Mouse (Mus musculus) stomach, embryonic 15.5 days (tissue): ENCODE measurements around the gene Mylk4. TPM values are rescaled to one million over a fixed set of nuclear protein-coding genes. Genes with fewer than 3 reads are reported as not detected.

Experiments used
- ATAC-seq: fragments of 200-750 bp; cut with Nextera tagmentation; 2 replicates; pipeline ENCODE4 v1.8.0; 2017; ENCODE audit warnings: low read depth, moderate number of reproducible peaks, moderate TSS enrichment; ENCODE audit not compliant: insufficient read depth, low FRiP score
- H3K27ac ChIP-seq: fragments of 300-500 bp; sonication (generic); 2 replicates; pipeline ENCODE4 v1.5.1; 2015; ENCODE audit warnings: mild to moderate bottlenecking, inconsistent platforms
- H3K27me3 ChIP-seq: fragments of 300-500 bp; sonication (generic); replicated peaks from 2 replicates; pipeline ENCODE4 v1.6.1; 2015; ENCODE audit warnings: inconsistent platforms
- H3K36me3 ChIP-seq: fragments of 300-500 bp; sonication (generic); 2 replicates; pipeline ENCODE4 v1.6.1; 2015; ENCODE audit warnings: inconsistent platforms
- H3K4me1 ChIP-seq: fragments of 300-500 bp; sonication (generic); 2 replicates; pipeline ENCODE4 v1.6.1; 2015; ENCODE audit warnings: inconsistent platforms
- H3K4me2 ChIP-seq: fragments of 300-500 bp; sonication (generic); 2 replicates; pipeline ENCODE4 v1.6.1; 2015; ENCODE audit warnings: mild to moderate bottlenecking, inconsistent platforms
- H3K4me3 ChIP-seq: fragments of 300-500 bp; sonication (generic); replicated peaks from 2 replicates; pipeline ENCODE4 v1.5.1; 2015; ENCODE audit warnings: inconsistent platforms
- H3K9ac ChIP-seq: fragments of 300-500 bp; sonication (generic); 2 replicates; pipeline ENCODE4 v1.6.1; 2015; ENCODE audit warnings: inconsistent platforms
- H3K9me3 ChIP-seq: fragments of 300-500 bp; sonication (generic); 2 replicates; pipeline ENCODE4 v1.6.1; 2016; ENCODE audit warnings: inconsistent platforms
- WGBS: fragments of 180-500 bp; shearing (Covaris S2); methylation state at CpG from one replicate; pipeline ENCODE4 v1.1.7; 2015; 5-methylcytosine and 5-hydroxymethylcytosine counted together
- polyA plus RNA-seq: library from polyadenylated mRNA; unstranded; fragments of >200 nt; fragmentation: Nextera tagmentation; extraction: Ambion mirVana; gene quantifications from 2 replicates; pipeline ENCODE4 v1.2.1, GENCODE M21; 2015

Gene Mylk4
- polyA plus RNA-seq, 1 experiment from 2014 or later: 0.24 TPM

DNA sequence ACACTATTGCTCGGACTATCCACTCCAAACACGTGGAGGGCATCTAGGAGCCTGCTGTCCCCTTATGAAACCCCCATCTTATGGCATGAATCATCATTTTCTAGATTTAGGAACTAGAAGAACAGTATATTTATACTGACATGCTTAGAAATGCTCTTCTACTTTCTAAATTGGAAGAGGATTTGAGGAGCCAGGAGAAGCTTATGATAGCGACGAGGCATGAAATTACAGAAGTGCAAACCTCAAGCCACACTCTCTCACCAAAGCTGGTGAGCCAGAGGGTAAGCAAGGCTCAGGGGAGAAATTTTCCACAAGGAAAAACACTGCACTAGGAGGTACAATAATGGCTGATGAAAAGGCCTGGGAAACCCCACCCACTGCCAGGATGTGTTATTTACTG is 6.0 kb upstream of the Mylk4 start:
- no peak overlapping the region for H3K4me3 ChIP-seq
- ATAC-seq: no peak
- no peaks in the 10 kb centered on the region for H3K4me1 ChIP-seq
- H3K9ac ChIP-seq: no peak overlapping the region
- no peaks in the 10 kb centered on the region for H3K27me3 ChIP-seq
- no peak overlapping the region for H3K27ac ChIP-seq
- H3K9me3 ChIP-seq: no peaks in the 10 kb centered on the region
- H3K4me2 ChIP-seq: no peak overlapping the region
- no peaks in the 10 kb centered on the region for H3K36me3 ChIP-seq
- WGBS: 77% methylated on average over 4 of the region's 4 CpGs

GRCm38 (mm10) chr13:32787584-32787983 is 3.8 kb upstream of the Mylk4 start:
- Histone ChIP-seq H3K36me3 (no peaks in the 10 kb centered on the region), H3K9ac (no peak overlapping the region), H3K4me1 (no peaks in the 10 kb centered on the region), H3K27ac (no peak overlapping the region), H3K27me3 (no peaks in the 10 kb centered on the region), H3K9me3 (no peaks in the 10 kb centered on the region), H3K4me2 (no peak overlapping the region), H3K4me3 (no peak overlapping the region)
- no peak for ATAC-seq
- 60% methylated on average over 2 of the region's 2 CpGs for WGBS

- no peak overlapping the region for H3K4me2 ChIP-seq
- no peaks in the 10 kb centered on the region for H3K27me3 ChIP-seq
- no peak overlapping the region for H3K4me3 ChIP-seq
- H3K4me1 ChIP-seq: no peaks in the 10 kb centered on the region
- no peak for ATAC-seq
- H3K9me3 ChIP-seq: no peaks in the 10 kb centered on the region
- H3K27ac ChIP-seq: no peak overlapping the region
- 49% methylated on average over 5 of the region's 5 CpGs for WGBS
- H3K36me3 ChIP-seq: no peaks in the 10 kb centered on the region
- H3K9ac ChIP-seq: no peak overlapping the region
Observed at GRCm38 (mm10) chr13:32783055-32783454, 699 bp downstream of the Mylk4 start.

- Histone ChIP-seq H3K4me1 (no peaks in the 10 kb centered on the region), H3K36me3 (no peaks in the 10 kb centered on the region), H3K9me3 (no peaks in the 10 kb centered on the region), H3K4me3 (no peak overlapping the region), H3K27ac (no peak overlapping the region), H3K4me2 (no peak overlapping the region), H3K9ac (no peak overlapping the region), H3K27me3 (no peaks in the 10 kb centered on the region)
- WGBS: 61% methylated on average over 3 of the region's 3 CpGs
- no peak for ATAC-seq
Observed at GRCm38 (mm10) chr13:32778861-32779260, 4.9 kb downstream of the Mylk4 start.

DNA sequence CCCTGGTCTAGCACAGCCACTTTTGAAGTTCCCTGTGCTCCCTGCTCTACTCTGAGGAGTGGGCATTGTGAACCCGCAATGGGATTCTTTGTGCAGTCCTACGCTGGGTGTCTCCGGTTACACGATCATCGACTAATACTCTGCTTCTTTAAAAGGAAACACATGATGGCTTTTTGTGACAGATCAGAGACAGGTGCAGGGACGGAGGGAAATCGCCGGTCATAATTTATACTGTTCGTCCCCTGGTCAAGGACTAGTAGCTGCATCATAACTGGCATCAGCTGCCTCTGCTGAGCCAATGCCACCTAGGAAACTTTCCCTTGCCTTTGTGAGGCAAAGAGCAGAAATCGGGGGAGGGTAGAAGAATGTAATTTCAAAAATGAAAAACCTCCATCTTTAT is 7.4 kb downstream of the Mylk4 start:
- H3K27ac ChIP-seq: no peak overlapping the region

GRCm38 (mm10) chr13:32775889-32776288 is 7.9 kb downstream of the Mylk4 start:
- Histone ChIP-seq H3K9me3 (no peaks in the 10 kb centered on the region), H3K4me2 (no peak overlapping the region), H3K4me1 (no peaks in the 10 kb centered on the region), H3K27ac (no peak overlapping the region), H3K36me3 (no peaks in the 10 kb centered on the region), H3K4me3 (no peak overlapping the region), H3K9ac (no peak overlapping the region), H3K27me3 (no peaks in the 10 kb centered on the region)
- WGBS: 73% methylated on average over 9 of the region's 9 CpGs
- ATAC-seq: no peak

More for the DNA sequence above, 7.4 kb downstream of the Mylk4 start:
- H3K4me3 ChIP-seq: no peak overlapping the region
- no peaks in the 10 kb centered on the region for H3K4me1 ChIP-seq
- WGBS: 91% methylated on average over 10 of the region's 10 CpGs
- ATAC-seq: no peak
- no peaks in the 10 kb centered on the region for H3K36me3 ChIP-seq
- no peak overlapping the region for H3K9ac ChIP-seq
- no peaks in the 10 kb centered on the region for H3K27me3 ChIP-seq
- no peaks in the 10 kb centered on the region for H3K9me3 ChIP-seq
- no peak overlapping the region for H3K4me2 ChIP-seq

DNA sequence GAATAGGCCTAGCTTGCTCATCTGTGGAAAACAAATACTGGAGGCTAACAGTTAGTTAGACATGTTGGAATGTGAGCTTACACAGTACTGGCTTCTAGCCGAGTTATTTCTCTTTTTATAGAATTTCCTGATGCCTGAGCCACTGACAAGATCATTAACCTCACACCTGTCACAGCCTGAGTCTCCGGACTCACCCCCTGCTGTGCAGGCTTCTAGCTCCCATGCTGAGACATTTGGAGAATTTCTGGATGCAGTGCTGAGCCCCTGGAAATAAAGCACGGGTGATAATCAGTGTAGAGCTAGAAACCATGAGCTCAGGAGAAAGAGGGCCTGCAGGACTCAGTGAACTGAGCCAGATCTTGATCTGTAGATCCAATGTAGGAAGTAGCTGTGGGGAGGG is 13.8 kb downstream of the Mylk4 start:
- no peaks in the 10 kb centered on the region for H3K27me3 ChIP-seq
- no peak overlapping the region for H3K27ac ChIP-seq
- no peaks in the 10 kb centered on the region for H3K4me1 ChIP-seq
- no peak for ATAC-seq
- H3K9me3 ChIP-seq: no peaks in the 10 kb centered on the region
- no peak overlapping the region for H3K4me2 ChIP-seq
- no peak overlapping the region for H3K9ac ChIP-seq
- WGBS: 20% methylated on average over 3 of the region's 3 CpGs
- H3K36me3 ChIP-seq: no peaks in the 10 kb centered on the region
- H3K4me3 ChIP-seq: no peak overlapping the region

DNA sequence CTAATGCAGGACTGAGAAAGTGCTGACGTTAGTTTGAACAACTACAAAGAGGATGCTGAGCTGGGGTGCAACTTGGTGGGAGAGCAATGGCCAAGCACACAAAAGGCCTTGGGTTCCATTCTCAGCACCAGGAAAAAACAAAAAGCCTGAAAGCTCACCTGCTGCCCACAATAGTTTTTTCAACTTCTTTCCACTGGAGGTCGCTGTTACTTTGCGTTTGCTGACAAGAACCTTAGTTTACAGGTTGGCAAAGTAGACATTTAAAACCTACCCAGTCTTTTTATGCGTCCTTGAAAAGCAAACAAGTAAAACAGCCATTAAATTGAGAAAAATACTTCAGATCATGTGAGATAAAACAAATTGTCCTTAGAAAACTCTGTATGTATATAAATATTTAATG is 15.7 kb downstream of the Mylk4 start:
- Histone ChIP-seq H3K27me3 (no peaks in the 10 kb centered on the region), H3K9ac (no peak overlapping the region), H3K4me1 (no peaks in the 10 kb centered on the region), H3K4me2 (no peak overlapping the region), H3K9me3 (no peaks in the 10 kb centered on the region), H3K36me3 (no peaks in the 10 kb centered on the region), H3K27ac (no peak overlapping the region), H3K4me3 (no peak overlapping the region)
- 14% methylated on average over 4 of the region's 4 CpGs for WGBS
- no peak for ATAC-seq

GRCm38 (mm10) chr13:32764448-32764847 is 19.3 kb downstream of the Mylk4 start:
- no peak for ATAC-seq
- 41% methylated on average over 7 of the region's 7 CpGs for WGBS

GRCm38 (mm10) chr13:32763141-32763540 is 20.6 kb downstream of the Mylk4 start:
- no peak overlapping the region for H3K9ac ChIP-seq
- no peaks in the 10 kb centered on the region for H3K9me3 ChIP-seq
- no peaks in the 10 kb centered on the region for H3K36me3 ChIP-seq
- H3K27ac ChIP-seq: no peak overlapping the region
- ATAC-seq: no peak
- no peaks in the 10 kb centered on the region for H3K4me1 ChIP-seq
- H3K4me2 ChIP-seq: no peak overlapping the region
- H3K27me3 ChIP-seq: no peaks in the 10 kb centered on the region
- H3K4me3 ChIP-seq: no peak overlapping the region
- WGBS: 79% methylated on average over 3 of the region's 3 CpGs

More at GRCm38 (mm10) chr13:32764448-32764847, 19.3 kb downstream of the Mylk4 start:
- Histone ChIP-seq H3K27me3 (no peaks in the 10 kb centered on the region), H3K9me3 (no peaks in the 10 kb centered on the region), H3K4me1 (no peaks in the 10 kb centered on the region), H3K4me3 (no peak overlapping the region), H3K9ac (no peak overlapping the region), H3K36me3 (no peaks in the 10 kb centered on the region), H3K27ac (no peak overlapping the region), H3K4me2 (no peak overlapping the region)

- H3K9ac ChIP-seq: no peak overlapping the region
- no peak for ATAC-seq
- H3K4me3 ChIP-seq: no peak overlapping the region
- 69% methylated on average over 2 of the region's 2 CpGs for WGBS
- no peaks in the 10 kb centered on the region for H3K36me3 ChIP-seq
- H3K4me2 ChIP-seq: no peak overlapping the region
- H3K27ac ChIP-seq: no peak overlapping the region
- H3K27me3 ChIP-seq: no peaks in the 10 kb centered on the region
- H3K9me3 ChIP-seq: no peaks in the 10 kb centered on the region
- no peaks in the 10 kb centered on the region for H3K4me1 ChIP-seq
Observed at GRCm38 (mm10) chr13:32760795-32761194, 23.0 kb downstream of the Mylk4 start.

GRCm38 (mm10) chr13:32759036-32759435 is 24.7 kb downstream of the Mylk4 start:
- no peak overlapping the region for H3K4me3 ChIP-seq
- ATAC-seq: no peak
- no peaks in the 10 kb centered on the region for H3K4me1 ChIP-seq
- no peaks in the 10 kb centered on the region for H3K36me3 ChIP-seq
- no peak overlapping the region for H3K9ac ChIP-seq
- H3K27ac ChIP-seq: no peak overlapping the region
- H3K27me3 ChIP-seq: no peaks in the 10 kb centered on the region
- H3K4me2 ChIP-seq: no peak overlapping the region
- 24% methylated on average over 4 of the region's 4 CpGs for WGBS
- no peaks in the 10 kb centered on the region for H3K9me3 ChIP-seq

DNA sequence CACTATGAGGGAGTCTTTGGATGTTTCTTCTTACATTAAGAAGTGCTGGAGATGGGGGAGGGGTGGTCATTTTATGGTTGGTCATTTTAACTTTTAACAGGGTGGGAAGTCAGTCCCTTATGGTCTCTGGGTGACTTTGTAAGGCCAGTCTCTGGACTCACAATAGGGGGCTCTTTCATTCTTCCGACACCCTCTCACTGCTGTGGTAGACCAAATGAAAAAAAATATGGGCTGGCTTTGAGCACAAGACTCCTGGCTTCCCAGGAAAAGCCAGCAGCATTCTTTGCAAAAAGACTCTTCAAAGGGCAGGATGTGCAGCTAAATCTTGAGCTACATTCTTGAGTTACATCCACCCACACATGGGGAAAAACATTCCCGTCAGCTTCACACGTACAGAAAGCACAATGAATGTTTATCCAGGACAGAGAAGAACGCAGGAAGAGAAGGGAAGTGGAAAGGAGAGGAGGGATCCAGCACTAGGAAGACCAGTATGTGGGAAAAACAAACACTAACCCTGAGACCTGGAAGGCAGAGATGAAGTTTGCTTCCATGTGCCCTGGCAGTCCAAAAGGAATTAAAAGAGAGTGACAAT is 31.6 kb downstream of the Mylk4 start:
- WGBS: 22% methylated on average over 4 of the region's 4 CpGs
- H3K4me3 ChIP-seq: no peak overlapping the region
- H3K36me3 ChIP-seq: no peaks in the 10 kb centered on the region
- H3K4me2 ChIP-seq: no peak overlapping the region
- H3K4me1 ChIP-seq: no peaks in the 10 kb centered on the region
- no peak for ATAC-seq
- H3K27ac ChIP-seq: no peak overlapping the region
- H3K9me3 ChIP-seq: no peaks in the 10 kb centered on the region
- no peak overlapping the region for H3K9ac ChIP-seq
- H3K27me3 ChIP-seq: no peaks in the 10 kb centered on the region
